Mouse (Mus musculus) forebrain, embryonic 11.5 days (tissue): ENCODE measurements around the gene Aspg. TPM values are rescaled to one million over a fixed set of nuclear protein-coding genes. Genes with fewer than 3 reads are reported as not detected.
A peak's percentile ranks its signal among the peaks of the same experiment; 100 is the strongest.

Experiments used
- ATAC-seq: fragments of 200-750 bp; cut with Nextera tagmentation; replicated peaks from 2 replicates; pipeline ENCODE4 v1.8.0; 2017; ENCODE audit warnings: moderate TSS enrichment; ENCODE audit not compliant: low FRiP score
- DNase-seq: peaks from one replicate; pipeline ENCODE4 v3.0.0-alpha.2; 2017; ENCODE audit warnings: low spot score
- H3K27ac ChIP-seq: fragments of 300-500 bp; sonication (generic); 2 replicates; pipeline ENCODE4 v1.5.1; 2014; ENCODE audit warnings: low read depth, low read length
- H3K27me3 ChIP-seq: fragments of 300-500 bp; sonication (generic); 2 replicates; pipeline ENCODE4 v1.6.1; 2014; ENCODE audit warnings: mild to moderate bottlenecking, low read length, mixed read lengths; ENCODE audit not compliant: control insufficient read depth, insufficient read depth
- H3K36me3 ChIP-seq: fragments of 300-500 bp; sonication (generic); 2 replicates; pipeline ENCODE4 v1.6.1; 2014; ENCODE audit warnings: mild to moderate bottlenecking, low read length, moderate library complexity, mixed read lengths; ENCODE audit not compliant: control insufficient read depth, insufficient read depth
- H3K4me1 ChIP-seq: fragments of 300-500 bp; sonication (generic); replicated peaks from 2 replicates; pipeline ENCODE4 v1.6.1; 2014; ENCODE audit warnings: low read length, mixed read lengths; ENCODE audit not compliant: control insufficient read depth, insufficient read depth
- H3K4me2 ChIP-seq: fragments of 300-500 bp; sonication (generic); 2 replicates; pipeline ENCODE4 v1.6.1; 2014; ENCODE audit warnings: low read depth, mild to moderate bottlenecking, low read length, moderate library complexity, mixed read lengths; ENCODE audit not compliant: severe bottlenecking
- H3K4me3 ChIP-seq: fragments of 300-500 bp; sonication (generic); 2 replicates; pipeline ENCODE4 v1.5.1; 2014; ENCODE audit warnings: low read depth, low read length
- H3K9ac ChIP-seq: fragments of 300-500 bp; sonication (generic); 2 replicates; pipeline ENCODE4 v1.6.1; 2014; ENCODE audit warnings: low read length
- H3K9me3 ChIP-seq: fragments of 300-500 bp; sonication (generic); 2 replicates; pipeline ENCODE4 v1.6.1; 2016; ENCODE audit warnings: low read length, mixed read lengths; ENCODE audit not compliant: control insufficient read depth
- WGBS: fragments of 180-500 bp; shearing (Covaris S2); extraction: QIAGEN DNeasy Blood & Tissue Kit; methylation state at CpG from one replicate; pipeline ENCODE4 v1.1.7; 2014; 5-methylcytosine and 5-hydroxymethylcytosine counted together
- polyA plus RNA-seq: library from polyadenylated mRNA; unstranded; fragments of >200 nt; fragmentation: Nextera tagmentation; extraction: Ambion mirVana; gene quantifications from 2 replicates; pipeline ENCODE4 v1.2.1, GENCODE M21; 2014

Aspg gene
- 0.29 and 1.1 TPM in 2 replicates for polyA plus RNA-seq

GRCm38 (mm10) chr12:112106541-112106971, at the start of gene Aspg:
Aspg (plus strand) TSS chr12:112106679.
- DNase-seq (peak; percentile 67), ATAC-seq (peak; percentile 39)
- H3K27me3 ChIP-seq: no peaks in the 10 kb centered on the region
- H3K4me1 ChIP-seq: peaks cover 2% of the 10 kb centered on the region; the same call in 1 of the 2 replicates
- H3K36me3 ChIP-seq: no peaks in the 10 kb centered on the region
- H3K9me3 ChIP-seq: no peaks in the 10 kb centered on the region
- WGBS: under 1% methylated on average over 14 of the region's 14 CpGs
- no peak within 1 kb of the TSS for H3K27ac ChIP-seq
- no peak within 1 kb of the TSS for H3K4me3 ChIP-seq
- H3K4me2 ChIP-seq: peak within 1 kb of the TSS; percentile 37
- peak within 1 kb of the TSS; percentile 35; the same call in 1 of the 2 replicates for H3K9ac ChIP-seq

- Histone ChIP-seq H3K9ac (no peak overlapping the region), H3K9me3 (no peaks in the 10 kb centered on the region), H3K4me2 (no peak overlapping the region), H3K36me3 (no peaks in the 10 kb centered on the region), H3K4me3 (no peak overlapping the region), H3K27me3 (no peaks in the 10 kb centered on the region), H3K4me1 (no peaks in the 10 kb centered on the region), H3K27ac (no peak overlapping the region)
- peak; percentile 88 for DNase-seq
- ATAC-seq: 0 out of 2 replicates have a peak, but pooled peaks have one; percentile 12
- 20% methylated on average over 6 of the region's 6 CpGs for WGBS
Measured at GRCm38 (mm10) chr12:112077651-112078050, 28.8 kb upstream of the Aspg start.

GRCm38 (mm10) chr12:112079911-112080310, 26.6 kb upstream of the Aspg start:
- Histone ChIP-seq H3K36me3 (no peaks in the 10 kb centered on the region), H3K4me3 (no peak overlapping the region), H3K9ac (no peak overlapping the region), H3K4me1 (no peaks in the 10 kb centered on the region), H3K9me3 (no peaks in the 10 kb centered on the region), H3K27ac (no peak overlapping the region), H3K4me2 (no peak overlapping the region), H3K27me3 (no peaks in the 10 kb centered on the region)
- 77% methylated on average over 8 of the region's 8 CpGs for WGBS
- ATAC-seq (no peak), DNase-seq (no peak)

- no peaks in the 10 kb centered on the region for H3K9me3 ChIP-seq
- DNase-seq: no peak
- no peak overlapping the region for H3K27ac ChIP-seq
- H3K27me3 ChIP-seq: no peaks in the 10 kb centered on the region
- H3K36me3 ChIP-seq: no peaks in the 10 kb centered on the region
- WGBS: 91% methylated on average over 4 of the region's 4 CpGs
- no peak for ATAC-seq
- H3K4me2 ChIP-seq: no peak overlapping the region
- H3K4me1 ChIP-seq: no peaks in the 10 kb centered on the region
- H3K4me3 ChIP-seq: no peak overlapping the region
- H3K9ac ChIP-seq: no peak overlapping the region
Measured at GRCm38 (mm10) chr12:112080911-112081310, 25.6 kb upstream of the Aspg start.

GRCm38 (mm10) chr12:112082241-112082640, 24.2 kb upstream of the Aspg start:
- WGBS: 61% methylated on average over 1 of the region's 1 CpGs
- ATAC-seq: no peak
- H3K4me3 ChIP-seq: no peak overlapping the region

GRCm38 (mm10) chr12:112086250-112086649, 20.2 kb upstream of the Aspg start:
- no peak for DNase-seq
- no peaks in the 10 kb centered on the region for H3K36me3 ChIP-seq
- no peak overlapping the region for H3K9ac ChIP-seq
- WGBS: 91% methylated on average over 3 of the region's 3 CpGs
- no peaks in the 10 kb centered on the region for H3K27me3 ChIP-seq
- no peak for ATAC-seq
- H3K4me3 ChIP-seq: no peak overlapping the region
- H3K27ac ChIP-seq: no peak overlapping the region
- no peaks in the 10 kb centered on the region for H3K4me1 ChIP-seq
- H3K9me3 ChIP-seq: no peaks in the 10 kb centered on the region
- no peak overlapping the region for H3K4me2 ChIP-seq

More at GRCm38 (mm10) chr12:112082241-112082640, 24.2 kb upstream of the Aspg start:
- no peak for DNase-seq
- Histone ChIP-seq H3K27ac (no peak overlapping the region), H3K36me3 (no peaks in the 10 kb centered on the region), H3K9me3 (no peaks in the 10 kb centered on the region), H3K4me1 (no peaks in the 10 kb centered on the region), H3K4me2 (no peak overlapping the region), H3K27me3 (no peaks in the 10 kb centered on the region), H3K9ac (no peak overlapping the region)

- Histone ChIP-seq H3K4me1 (no peaks in the 10 kb centered on the region), H3K27ac (no peak overlapping the region), H3K4me3 (no peak overlapping the region), H3K9me3 (no peaks in the 10 kb centered on the region), H3K4me2 (no peak overlapping the region), H3K27me3 (no peaks in the 10 kb centered on the region), H3K36me3 (no peaks in the 10 kb centered on the region), H3K9ac (no peak overlapping the region)
- ATAC-seq: no peak
- WGBS: 89% methylated on average over 6 of the region's 6 CpGs
- DNase-seq: no peak
Measured at GRCm38 (mm10) chr12:112086726-112087125, 19.8 kb upstream of the Aspg start.

- no peak overlapping the region for H3K4me2 ChIP-seq
- no peak overlapping the region for H3K9ac ChIP-seq
- no peak overlapping the region for H3K27ac ChIP-seq
- DNase-seq (no peak), ATAC-seq (no peak)
- H3K36me3 ChIP-seq: no peaks in the 10 kb centered on the region
- H3K4me1 ChIP-seq: no peaks in the 10 kb centered on the region
- H3K27me3 ChIP-seq: no peaks in the 10 kb centered on the region
- H3K9me3 ChIP-seq: no peaks in the 10 kb centered on the region
- 76% methylated on average over 12 of the region's 12 CpGs for WGBS
- H3K4me3 ChIP-seq: no peak overlapping the region
Measured at GRCm38 (mm10) chr12:112088609-112089324, 17.7 kb upstream of the Aspg start.

GRCm38 (mm10) chr12:112091054-112091453, 15.4 kb upstream of the Aspg start:
- H3K27ac ChIP-seq: no peak overlapping the region
- H3K27me3 ChIP-seq: no peaks in the 10 kb centered on the region
- no peak overlapping the region for H3K9ac ChIP-seq
- no peak overlapping the region for H3K4me3 ChIP-seq
- DNase-seq (peak; percentile 78), ATAC-seq (no peak)
- no peaks in the 10 kb centered on the region for H3K4me1 ChIP-seq
- no peaks in the 10 kb centered on the region for H3K36me3 ChIP-seq
- H3K9me3 ChIP-seq: no peaks in the 10 kb centered on the region
- H3K4me2 ChIP-seq: no peak overlapping the region
- WGBS: 7% methylated on average over 12 of the region's 12 CpGs
